ENCODE assay signal across 28 mouse cellular contexts in the genomic region with DNA sequence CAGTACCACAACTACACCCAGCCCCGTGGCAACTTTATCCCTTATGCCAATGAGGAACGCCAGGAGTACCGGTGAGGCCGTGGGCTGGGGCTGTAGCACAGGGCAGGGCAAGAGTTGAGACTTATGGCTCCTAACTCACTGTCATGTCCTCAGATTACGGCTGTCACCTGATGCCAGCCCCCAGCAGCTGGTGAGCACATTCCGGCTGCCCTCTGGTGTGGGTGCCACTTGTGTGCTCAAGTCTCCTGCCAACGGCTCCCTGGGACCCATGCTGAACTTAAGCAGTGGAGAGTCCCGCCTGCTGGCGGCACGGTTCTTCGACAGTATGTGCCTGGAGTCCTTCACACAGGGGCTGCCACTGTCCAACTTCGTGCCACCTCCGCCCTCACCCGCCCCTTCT. TPM values are rescaled to one million over a fixed set of nuclear protein-coding genes. Genes with fewer than 3 reads are reported as not detected.
"Had no signal": no experiment of that assay in that cellular context is flagged by ENCODE, and none has a peak within 500 bp of the region (broad histone marks: within the 10 kb centered on the region; RNA-seq: fewer than 3 reads in every experiment).

No protein-coding gene starts in this region.

- H3K4me2 ChIP-seq: embryonic facial prominence, embryonic 12.5 days; embryonic facial prominence, embryonic 13.5 days; embryonic facial prominence, embryonic 15.5 days; forebrain, embryonic 12.5 days; forebrain, embryonic 13.5 days; forebrain, embryonic 15.5 days had no signal

- H3K4me1 ChIP-seq: embryonic facial prominence, embryonic 10.5 days; embryonic facial prominence, embryonic 12.5 days; embryonic facial prominence, embryonic 13.5 days; embryonic facial prominence, embryonic 15.5 days; forebrain, embryonic 10.5 days; forebrain, embryonic 12.5 days; forebrain, embryonic 13.5 days; forebrain, embryonic 15.5 days had no signal

- DNase-seq: cerebellum, adult 8-10 months; cerebellum, adult 9-10 months; cerebellum, postnatal 10 days; cerebellum, postnatal 14 days; cerebellum, postnatal 36 days; embryo, embryonic 11 days; forebrain, postnatal 0 days; gastrocnemius, adult 2 months; gastrocnemius, postnatal 10 days; gastrocnemius, postnatal 14 days; gastrocnemius, postnatal 25 days; gastrocnemius, postnatal 36 days; heart, adult 11 months; heart, adult 18-20 months; heart, adult 2 months had no signal

- H3K27ac ChIP-seq: embryonic facial prominence, embryonic 10.5 days; embryonic facial prominence, embryonic 12.5 days; embryonic facial prominence, embryonic 13.5 days; embryonic facial prominence, embryonic 15.5 days; forebrain, embryonic 10.5 days; forebrain, embryonic 12.5 days; forebrain, embryonic 13.5 days; forebrain, embryonic 15.5 days; gastrocnemius, adult 2 months; heart, adult 2 months had no signal

- H3K4me3 ChIP-seq: embryonic facial prominence, embryonic 10.5 days; embryonic facial prominence, embryonic 12.5 days; embryonic facial prominence, embryonic 13.5 days; embryonic facial prominence, embryonic 15.5 days; erythroblast, embryonic 14.5 days; forebrain, embryonic 10.5 days; forebrain, embryonic 12.5 days; forebrain, embryonic 13.5 days; forebrain, embryonic 15.5 days; gastrocnemius, adult 2 months; heart, adult 2 months had no signal

- H3K27me3 ChIP-seq: embryonic facial prominence, embryonic 12.5 days; embryonic facial prominence, embryonic 13.5 days; embryonic facial prominence, embryonic 15.5 days; forebrain, embryonic 12.5 days; forebrain, embryonic 13.5 days; forebrain, embryonic 15.5 days had no signal

- ATAC-seq: forebrain, embryonic 13.5 days; forebrain, embryonic 14.5 days; forebrain, embryonic 15.5 days; forebrain, embryonic 16.5 days; forebrain, postnatal 0 days had no signal

- H3K9me3 ChIP-seq: embryonic facial prominence, embryonic 10.5 days; embryonic facial prominence, embryonic 12.5 days; embryonic facial prominence, embryonic 13.5 days; embryonic facial prominence, embryonic 15.5 days; forebrain, embryonic 10.5 days; forebrain, embryonic 12.5 days; forebrain, embryonic 13.5 days; forebrain, embryonic 15.5 days had no signal

RNA-seq across cellular contexts. Expression of a gene that starts 14.0 kb away (rescaled TPM):
- polyA plus RNA-seq: embryonic facial prominence, embryonic 11.5 days; erythroblast, embryonic 14.5 days had no signal

RNA-seq across cellular contexts. Expression of a gene that starts 19.6 kb away (rescaled TPM):
- polyA plus RNA-seq: embryonic facial prominence, embryonic 10.5 days; embryonic facial prominence, embryonic 11.5 days; embryonic facial prominence, embryonic 12.5 days; forebrain, embryonic 10.5 days; forebrain, embryonic 11.5 days; forebrain, embryonic 14.5 days; forebrain, embryonic 16.5 days had no signal

RNA-seq across cellular contexts. Expression of a gene that starts 27.2 kb away (rescaled TPM):
- polyA plus RNA-seq: embryonic facial prominence, embryonic 10.5 days; erythroblast, embryonic 14.5 days had no signal
